Mouse (Mus musculus): ENCODE measurements at regions not wholly inside any gene's neighbourhood (a gene's known extent, or its start where the extent isn't known, plus 50 kb on each side); places are given as distances from the start of the nearest gene placed in this dataset.

DNA sequence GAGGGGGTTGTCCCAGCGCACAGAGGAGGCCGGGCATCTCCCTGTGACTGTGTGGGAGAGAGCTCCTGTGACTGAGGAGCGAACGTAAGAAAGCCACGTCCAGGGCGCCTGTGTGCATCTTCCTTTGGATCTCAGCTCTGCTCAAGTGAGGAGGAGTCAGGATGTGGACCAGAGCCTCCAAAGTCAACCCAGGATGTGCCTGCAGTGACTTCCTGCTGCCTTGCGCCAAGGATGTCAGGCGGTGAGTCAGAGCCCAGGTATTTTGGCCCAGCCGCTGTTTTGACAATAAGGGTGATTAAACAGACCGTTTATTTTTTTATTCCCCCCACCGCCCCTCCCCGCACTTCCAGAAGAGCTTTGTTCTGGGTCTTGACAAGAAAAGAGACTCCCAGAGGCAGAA lies 94.5 kb downstream of the Tfap2c start:
- TF ChIP-seq POLR2A (IDR thresholded peaks at IDR 0.05; ENCODE audit: low read depth, low read length) (peak; percentile 58), CTCF (IDR thresholded peaks at IDR 0.05; ENCODE audit: borderline replicate concordance, insufficient read depth, low read length) (no peak)
